Mouse (Mus musculus): ENCODE data around the gene Gm3317. TPM values are rescaled to one million over a fixed set of nuclear protein-coding genes. Genes with fewer than 3 reads are reported as not detected.
"Not testable (repeated sequence)": the region's sequence is repeated elsewhere in the genome, so short reads cannot be mapped to it uniquely, and the experiment has no call there.

The Gm3317 gene
- polyA plus RNA-seq (2014; fragmentation: Nextera tagmentation; extraction: Ambion mirVana): not detected in 2 replicates

DNA sequence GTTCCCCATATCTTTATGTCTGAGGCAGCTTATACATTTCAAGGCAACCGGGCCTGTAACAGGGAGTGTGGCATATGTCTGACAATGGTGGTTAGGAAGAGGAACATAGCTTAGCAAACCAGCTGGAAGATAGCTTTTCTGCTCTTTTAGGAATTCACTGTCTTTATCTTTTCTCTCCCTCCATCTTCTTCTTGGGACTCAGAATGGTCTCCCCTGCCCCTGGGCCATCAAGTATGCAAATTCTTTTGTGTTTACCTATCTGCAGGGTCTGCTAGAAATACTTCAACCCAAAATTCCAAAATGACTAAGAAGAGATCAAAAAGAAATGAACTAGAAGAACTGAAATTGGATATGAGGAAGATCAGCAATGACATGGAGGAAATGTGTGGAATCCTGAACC is at the start of gene Gm3317:
TSS of gene Gm3317 (plus strand) at position 301 of the 400 bp plus-strand sequence.
- H3K27ac ChIP-seq (ENCODE audit: low read depth, low read length); ATAC-seq (ENCODE audit: low FRiP score); DNase-seq (ENCODE audit: low spot score); H3K4me1 ChIP-seq (replicated peaks; ENCODE audit: control insufficient read depth, insufficient read depth, low read length); H3K36me3 ChIP-seq (ENCODE audit: control insufficient read depth, insufficient read depth, low read length); H3K27me3 ChIP-seq (ENCODE audit: control insufficient read depth, insufficient read depth, low read length); H3K4me2 ChIP-seq (replicated peaks; ENCODE audit: low read depth, low read length); H3K4me3 ChIP-seq (ENCODE audit: low read depth, low read length); H3K9ac ChIP-seq (ENCODE audit: low read depth, low read length); H3K9me3 ChIP-seq (ENCODE audit: control insufficient read depth, low read length): not testable (repeated sequence)
- no CpG with 5 or more reads among the region's 1 CpGs for WGBS

DNA sequence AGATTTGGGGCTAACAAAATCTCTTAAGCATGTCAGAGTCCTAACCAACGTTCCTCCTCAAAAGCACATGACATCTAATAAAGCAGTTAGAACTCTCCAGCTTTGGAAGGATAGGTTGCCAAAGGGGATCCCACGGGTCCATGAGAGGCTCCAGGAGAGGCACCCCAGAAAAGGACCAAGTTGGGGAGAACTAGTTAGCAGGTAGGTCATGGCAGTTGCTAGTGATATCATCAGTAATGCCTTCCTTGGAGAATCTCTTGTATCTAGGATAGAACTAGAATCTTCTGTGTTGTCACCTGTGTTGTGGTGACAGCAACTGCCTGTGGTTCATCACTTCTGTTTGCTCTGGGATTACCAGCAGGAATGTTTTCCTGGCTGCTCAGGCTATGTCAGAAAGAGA is 33.1 kb upstream of the Gm3317 start, which contains the start of gene Gm8279:
TSS of gene Gm8279 (plus strand) at position 301 of the 400 bp plus-strand sequence.
- not testable (repeated sequence) for H3K36me3 ChIP-seq (ENCODE audit: control insufficient read depth, insufficient read depth, low read length); H3K4me2 ChIP-seq (replicated peaks; ENCODE audit: low read depth, low read length); ATAC-seq (ENCODE audit: low FRiP score); H3K4me3 ChIP-seq (ENCODE audit: low read depth, low read length); H3K27me3 ChIP-seq (ENCODE audit: control insufficient read depth, insufficient read depth, low read length); H3K9me3 ChIP-seq (ENCODE audit: control insufficient read depth, low read length); H3K27ac ChIP-seq (ENCODE audit: low read depth, low read length); DNase-seq (ENCODE audit: low spot score); H3K4me1 ChIP-seq (replicated peaks; ENCODE audit: control insufficient read depth, insufficient read depth, low read length); H3K9ac ChIP-seq (ENCODE audit: low read depth, low read length)
- 93% methylated on average over 2 of the region's 2 CpGs for WGBS

DNA sequence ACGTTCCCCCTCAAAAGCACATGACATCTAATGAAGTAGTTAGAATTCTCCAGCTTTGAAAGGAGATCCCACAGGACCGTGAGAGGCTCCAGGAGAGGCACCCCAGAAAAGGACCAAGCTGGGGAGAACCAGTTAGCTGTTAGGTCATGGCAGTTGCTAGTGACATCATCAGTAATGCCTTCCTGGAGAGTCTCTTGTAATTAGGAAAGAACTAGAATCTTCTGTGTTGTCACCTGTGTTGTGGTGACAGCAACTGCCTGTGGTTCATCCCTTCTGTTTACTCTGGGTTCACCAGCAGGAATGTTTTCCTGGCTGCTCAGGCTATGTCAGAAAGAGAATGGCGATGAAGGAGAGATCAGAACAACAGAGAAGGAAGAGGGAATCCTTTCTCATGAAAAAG is 21.2 kb downstream of the Gm3317 start, which contains the start of gene Gm8271:
TSS of gene Gm8271 (plus strand) at position 301 of the 400 bp plus-strand sequence.
- ATAC-seq (ENCODE audit: low FRiP score); H3K27ac ChIP-seq (ENCODE audit: low read depth, low read length); H3K9me3 ChIP-seq (ENCODE audit: control insufficient read depth, low read length); DNase-seq (ENCODE audit: low spot score); H3K36me3 ChIP-seq (ENCODE audit: control insufficient read depth, insufficient read depth, low read length); H3K4me1 ChIP-seq (replicated peaks; ENCODE audit: control insufficient read depth, insufficient read depth, low read length); H3K4me3 ChIP-seq (ENCODE audit: low read depth, low read length); H3K9ac ChIP-seq (ENCODE audit: low read depth, low read length); H3K4me2 ChIP-seq (replicated peaks; ENCODE audit: low read depth, low read length); H3K27me3 ChIP-seq (ENCODE audit: control insufficient read depth, insufficient read depth, low read length): not testable (repeated sequence)
- WGBS: no CpG with 5 or more reads among the region's 3 CpGs

Other genes starting within 250 kb of the Gm3317 start
- gene Gm8297, start 180.6 kb upstream of the Gm3317 start, polyA plus RNA-seq (2014; fragmentation: Nextera tagmentation; extraction: Ambion mirVana): not detected in 2 replicates
- 0.64 and 0.93 TPM in 2 replicates for gene Gm3298, start 148.6 kb upstream of the Gm3317 start, polyA plus RNA-seq (2014; fragmentation: Nextera tagmentation; extraction: Ambion mirVana)
- gene 4930555G01Rik, start 113.9 kb upstream of the Gm3317 start, polyA plus RNA-seq (2014; fragmentation: Nextera tagmentation; extraction: Ambion mirVana): not detected in 2 replicates
- gene Gm8281, start 93.5 kb upstream of the Gm3317 start, polyA plus RNA-seq (2014; fragmentation: Nextera tagmentation; extraction: Ambion mirVana): 2.3 and 2.7 TPM in 2 replicates
- gene Gm8279, start 33.0 kb upstream of the Gm3317 start, polyA plus RNA-seq (2014; fragmentation: Nextera tagmentation; extraction: Ambion mirVana): not detected in 2 replicates
- gene Gm8271, start 21.3 kb downstream of the Gm3317 start, polyA plus RNA-seq (2014; fragmentation: Nextera tagmentation; extraction: Ambion mirVana): not detected in 2 replicates
- not detected in 2 replicates for gene Gm3526, start 96.0 kb downstream of the Gm3317 start, polyA plus RNA-seq (2014; fragmentation: Nextera tagmentation; extraction: Ambion mirVana)
- gene Gm3542, start 170.4 kb downstream of the Gm3317 start, polyA plus RNA-seq (2014; fragmentation: Nextera tagmentation; extraction: Ambion mirVana): not detected in 2 replicates
- gene Gm3500, start 224.5 kb downstream of the Gm3317 start, polyA plus RNA-seq (2014; fragmentation: Nextera tagmentation; extraction: Ambion mirVana): 0.14 TPM in 1 of 2 replicates, not detected in the other

All from hindbrain, embryonic 11.5 days (tissue).